Mouse (Mus musculus) megakaryocyte, embryonic 14.5 days (primary cell): ENCODE measurements around the gene Notch4.
A peak's percentile ranks its signal among the peaks of the same experiment; 100 is the strongest.

Source experiments
- FLI1 ChIP-seq: IDR thresholded peaks from 2 replicates; pipeline ENCODE4 v1.6.1; 2012; ENCODE audit warnings: low read length, inconsistent platforms, mixed read lengths
- GATA1 ChIP-seq: IDR thresholded peaks from 3 replicates; pipeline ENCODE4 v1.6.1; 2012; ENCODE audit warnings: mixed read lengths, low read length, inconsistent platforms, borderline replicate concordance

DNA sequence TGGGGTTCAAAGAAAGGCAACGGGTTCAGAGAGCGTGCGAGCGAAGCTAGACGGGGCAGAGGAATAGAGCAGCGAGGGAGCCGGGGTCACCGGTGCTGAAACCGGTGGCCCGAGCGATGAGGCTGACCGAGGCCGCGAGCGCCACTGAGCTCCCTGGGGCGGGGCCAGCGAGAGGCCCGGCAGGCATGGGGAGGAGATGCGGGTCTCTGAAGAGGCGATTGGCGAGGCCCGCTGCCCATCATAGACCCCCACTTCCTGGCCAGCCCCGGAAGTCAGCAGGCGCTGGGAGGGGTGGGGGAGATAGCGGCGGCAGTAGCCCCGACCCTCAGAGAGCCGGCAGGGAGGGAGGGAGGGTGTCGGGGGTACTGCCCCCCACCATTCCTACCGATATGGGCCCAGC is 41.5 kb downstream of the Notch4 start:
- TF ChIP-seq GATA1: no peak
- TF ChIP-seq FLI1: peak; percentile 53; the same call in 1 of the 2 replicates
